Mouse (Mus musculus) v-Abl transformed pro-B cells (cell line): ENCODE data around the gene Npl.

Experiments used
- in situ Hi-C, 2 experiments: fragments of 400-800 bp; cut with MboI; formaldehyde crosslinking; loops; one replicate each; pipeline ENCODE4 v1.15.1; 2025; ENCODE audit not compliant: unreplicated experiment in 2 of 2

The Npl gene

GRCm38 (mm10) chr1:153549536-153550199, at the start of gene Npl:
Gene Npl (minus strand): TSS chr1:153550045.
- in situ Hi-C loops: loop anchor here (5.0 to 10.0 kb wide), 2 partner anchors 298 to 625 kb away; no protein-coding TSS in a partner anchor

- in situ Hi-C loops: loop anchor here (5.0 kb wide), 2 partner anchors 32 to 93 kb away; no protein-coding TSS in a partner anchor
These were observed 49.6 kb upstream of the Npl start for GRCm38 (mm10) chr1:153599302-153600045.

GRCm38 (mm10) chr1:153598773-153599172, 48.9 kb upstream of the Npl start:
- in situ Hi-C loops: no loop called here

- in situ Hi-C loops: no loop called here
These were observed 43.8 kb upstream of the Npl start for GRCm38 (mm10) chr1:153593678-153594077.

GRCm38 (mm10) chr1:153590176-153590734, 40.4 kb upstream of the Npl start:
- in situ Hi-C loops: no loop called here

GRCm38 (mm10) chr1:153587956-153588355, 38.1 kb upstream of the Npl start:
- in situ Hi-C loops: no loop called here

GRCm38 (mm10) chr1:153586826-153587225, 37.0 kb upstream of the Npl start:
- in situ Hi-C loops: no loop called here

- in situ Hi-C loops: no loop called here
These were observed 35.9 kb upstream of the Npl start for GRCm38 (mm10) chr1:153585752-153586151.

GRCm38 (mm10) chr1:153583189-153583588, 33.3 kb upstream of the Npl start:
- in situ Hi-C loops: no loop called here

GRCm38 (mm10) chr1:153574730-153575129, 24.9 kb upstream of the Npl start:
- in situ Hi-C loops: no loop called here

GRCm38 (mm10) chr1:153572271-153573043, 22.6 kb upstream of the Npl start:
- in situ Hi-C loops: no loop called here

GRCm38 (mm10) chr1:153565701-153566100, 15.9 kb upstream of the Npl start:
- in situ Hi-C loops: loop anchor here in 1 of 2 experiments (5.0 kb wide), 1 partner anchor 37 kb away; no protein-coding TSS in a partner anchor

GRCm38 (mm10) chr1:153564701-153565100, 14.9 kb upstream of the Npl start:
- in situ Hi-C loops: loop anchor here in 1 of 2 experiments (5.0 kb wide), 1 partner anchor 38 kb away; no protein-coding TSS in a partner anchor

GRCm38 (mm10) chr1:153563675-153564074, 13.8 kb upstream of the Npl start:
- in situ Hi-C loops: no loop called here

GRCm38 (mm10) chr1:153560805-153561204, 11.0 kb upstream of the Npl start:
- in situ Hi-C loops: no loop called here

GRCm38 (mm10) chr1:153559701-153560100, 9.9 kb upstream of the Npl start:
- in situ Hi-C loops: loop anchor here (5.0 kb wide), 2 partner anchors 188 to 248 kb away; partner anchors contain the start of gene Rnasel (in 2 of the 2)

GRCm38 (mm10) chr1:153559126-153559647, 9.3 kb upstream of the Npl start:
- in situ Hi-C loops: loop anchor here (5.0 kb wide), 2 partner anchors 188 to 248 kb away; partner anchors contain the start of gene Rnasel (in 2 of the 2)

GRCm38 (mm10) chr1:153556896-153557295, 7.1 kb upstream of the Npl start:
- in situ Hi-C loops: loop anchor here (5.0 kb wide), 2 partner anchors 190 to 250 kb away; partner anchors contain the start of gene Rnasel (in 2 of the 2)

GRCm38 (mm10) chr1:153556202-153556601, 6.4 kb upstream of the Npl start:
- in situ Hi-C loops: loop anchor here (5.0 kb wide), 2 partner anchors 191 to 251 kb away; partner anchors contain the start of gene Rnasel (in 2 of the 2)

GRCm38 (mm10) chr1:153550814-153551213, 969 bp upstream of the Npl start:
- in situ Hi-C loops: loop anchor here in 1 of 2 experiments (5.0 kb wide), 1 partner anchor 296 kb away; no protein-coding TSS in a partner anchor
